Mouse (Mus musculus) kidney, adult 11 months (tissue): ENCODE results near the gene Ywhab.

Source experiments
- DNase-seq: peaks from one replicate; pipeline ENCODE4 v3.0.0; 2022

The Ywhab gene

GRCm38 (mm10) chr2:163994654-163994976 is at the start of gene Ywhab:
Ywhab (plus strand) TSS chr2:163994960.
- DNase-seq, result no peak

- DNase-seq, result no peak
Observed at GRCm38 (mm10) chr2:163946221-163946620, 48.5 kb upstream of the Ywhab start.

- no peak for DNase-seq
Observed at GRCm38 (mm10) chr2:163947976-163948375, 46.8 kb upstream of the Ywhab start.

- peak; percentile 34 for DNase-seq
Observed at GRCm38 (mm10) chr2:163951770-163952169, 43.0 kb upstream of the Ywhab start.

- no peak for DNase-seq
Observed at GRCm38 (mm10) chr2:163953622-163954310, 41.0 kb upstream of the Ywhab start.

- no peak for DNase-seq
Observed at GRCm38 (mm10) chr2:163964606-163965560, 29.9 kb upstream of the Ywhab start.

- no peak for DNase-seq
Observed at GRCm38 (mm10) chr2:163965706-163966105, 29.1 kb upstream of the Ywhab start.

GRCm38 (mm10) chr2:163968581-163968980 is 26.2 kb upstream of the Ywhab start:
- DNase-seq, result peak; percentile 15

GRCm38 (mm10) chr2:163970326-163970725 is 24.4 kb upstream of the Ywhab start:
- DNase-seq, result no peak

GRCm38 (mm10) chr2:163974056-163974455 is 20.7 kb upstream of the Ywhab start:
- DNase-seq, result no peak

GRCm38 (mm10) chr2:163976448-163976847 is 18.3 kb upstream of the Ywhab start:
- no peak for DNase-seq

GRCm38 (mm10) chr2:163987233-163987632 is 7.5 kb upstream of the Ywhab start:
- DNase-seq, result no peak

GRCm38 (mm10) chr2:163992871-163993270 is 1.9 kb upstream of the Ywhab start:
- no peak for DNase-seq

GRCm38 (mm10) chr2:163994977-163995862 is 460 bp downstream of the Ywhab start:
- DNase-seq, result peak; percentile 96

- no peak for DNase-seq
Observed at GRCm38 (mm10) chr2:163996275-163996674, 1.5 kb downstream of the Ywhab start.

GRCm38 (mm10) chr2:163996899-163997298 is 2.1 kb downstream of the Ywhab start:
- DNase-seq, result no peak

GRCm38 (mm10) chr2:163998981-163999380 is 4.2 kb downstream of the Ywhab start:
- DNase-seq, result no peak

- no peak for DNase-seq
Observed at GRCm38 (mm10) chr2:164002637-164003036, 7.9 kb downstream of the Ywhab start.

- no peak for DNase-seq
Observed at GRCm38 (mm10) chr2:164004503-164004902, 9.7 kb downstream of the Ywhab start.

- DNase-seq, result peak; percentile 70
Observed at GRCm38 (mm10) chr2:164006932-164007331, 12.2 kb downstream of the Ywhab start.

GRCm38 (mm10) chr2:164007547-164007946 is 12.8 kb downstream of the Ywhab start:
- DNase-seq, result no peak

GRCm38 (mm10) chr2:164007987-164008545 is 13.3 kb downstream of the Ywhab start:
- no peak for DNase-seq

- no peak for DNase-seq
Observed at GRCm38 (mm10) chr2:164009227-164009626, 14.5 kb downstream of the Ywhab start.
